Mouse (Mus musculus) lung, adult 2 months (tissue): ENCODE measurements around the gene Rnf223.

ENCODE experiments used
- CTCF ChIP-seq: fragments of 200-500 bp; IDR thresholded peaks from 2 replicates; pipeline ENCODE4 v1.5.1; 2011; ENCODE audit warnings: mild to moderate bottlenecking, low read length, control low read depth; ENCODE audit not compliant: insufficient read depth
- POLR2A ChIP-seq: fragments of 200-500 bp; IDR thresholded peaks from 2 replicates; pipeline ENCODE4 v1.6.1; 2011; ENCODE audit warnings: low read depth, mild to moderate bottlenecking, control low read depth, low read length, borderline replicate concordance; ENCODE audit errors: extremely low read depth

GRCm38 (mm10) chr4:156109570-156110331 lies 20.6 kb upstream of the Rnf223 start, which contains the start of gene 9430015G10Rik:
- TF ChIP-seq CTCF (no peak), POLR2A (peak; percentile 81; the same call in 1 of the 2 replicates)
